8 mouse cellular contexts compared by ENCODE assay signal in genomic region chr2:39003106-39003505, GRCm38 (mm10). TPM values are rescaled to one million over a fixed set of nuclear protein-coding genes. Genes with fewer than 3 reads are reported as not detected.
A peak's percentile ranks its signal among the peaks of the same experiment; 100 is the strongest.
DNase-seq lines count a peak whose midpoint lies in the region; ATAC-seq and TF ChIP-seq lines count a peak whose summit lies in the region.
"Had no signal": no experiment of that assay in that cellular context is flagged by ENCODE, and none has a peak within 500 bp of the region (broad histone marks: within the 10 kb centered on the region; RNA-seq: fewer than 3 reads in every experiment).

No protein-coding gene starts in this region.

- H3K4me3 ChIP-seq in neural tube, embryonic 11.5 days (ENCODE audit: low read depth, low read length), result peak overlapping the region; percentile 77; the same call in 1 of the 2 replicates
- peak overlapping the region; percentile 74 for H3K4me3 ChIP-seq in forebrain, embryonic 13.5 days
- H3K4me3 ChIP-seq in liver, embryonic 12.5 days, result peak overlapping the region; percentile 86
- no peak overlapping the region for H3K4me3 ChIP-seq in stomach, postnatal 0 days (ENCODE audit: low read depth, low read length)

- H3K27ac ChIP-seq in neural tube, embryonic 11.5 days (ENCODE audit: low read depth, low read length), result no peak overlapping the region
- H3K27ac ChIP-seq in forebrain, embryonic 13.5 days, result no peak overlapping the region
- peak overlapping the region; percentile 87 for H3K27ac ChIP-seq in liver, embryonic 12.5 days
- H3K27ac ChIP-seq in stomach, postnatal 0 days (replicated peaks), result no peak overlapping the region

- peaks cover 16% of the 10 kb centered on the region for H3K4me1 ChIP-seq in neural tube, embryonic 11.5 days (ENCODE audit: control insufficient read depth, insufficient read depth, low read length)
- H3K4me1 ChIP-seq in forebrain, embryonic 13.5 days, result peaks cover 40% of the 10 kb centered on the region
- peaks cover 67% of the 10 kb centered on the region for H3K4me1 ChIP-seq in liver, embryonic 12.5 days
- peaks cover 2% of the 10 kb centered on the region for H3K4me1 ChIP-seq in stomach, postnatal 0 days (replicated peaks; ENCODE audit: control insufficient read depth, insufficient read depth)

- TF ChIP-seq CTCF in stomach, postnatal 0 days (IDR thresholded peaks at IDR 0.05; ENCODE audit: low read depth), result no peak

- 62% methylated on average over 8 of the region's 8 CpGs for WGBS in neural tube, embryonic 11.5 days
- WGBS in forebrain, embryonic 13.5 days, result 49% methylated on average over 8 of the region's 8 CpGs
- 20% methylated on average over 8 of the region's 8 CpGs for WGBS in liver, embryonic 12.5 days (ENCODE audit: insufficient replicate concordance)
- 41% methylated on average over 8 of the region's 8 CpGs for WGBS in stomach, postnatal 0 days

- H3K36me3 ChIP-seq in neural tube, embryonic 11.5 days (ENCODE audit: control insufficient read depth, insufficient read depth, low read length), result peaks cover 23% of the 10 kb centered on the region
- H3K36me3 ChIP-seq in forebrain, embryonic 13.5 days (ENCODE audit: poor library complexity, severe bottlenecking), result peaks cover 48% of the 10 kb centered on the region
- H3K36me3 ChIP-seq in liver, embryonic 12.5 days, result peaks cover 49% of the 10 kb centered on the region
- H3K36me3 ChIP-seq in stomach, postnatal 0 days (ENCODE audit: control insufficient read depth, insufficient read depth, low read length), result peaks cover 7% of the 10 kb centered on the region; the same call in 1 of the 2 replicates

- DNase-seq in neural tube, embryonic 11.5 days (ENCODE audit: low spot score), result no peak
- DNase-seq in neural tube, embryonic 10.5 days (ENCODE audit: extremely low spot score, low spot score), result no peak
- no peak for DNase-seq in stomach, postnatal 0 days (ENCODE audit: low spot score)
- no peak for DNase-seq in left cerebral cortex, postnatal 36 days (ENCODE audit: low spot score in 2 of 2)
- DNase-seq in right cerebral cortex, postnatal 4 days, result no peak
- DNase-seq: adrenal gland, postnatal 36 days had no signal

- H3K4me2 ChIP-seq in neural tube, embryonic 11.5 days (ENCODE audit: low read depth), result peak overlapping the region; percentile 94
- H3K4me2 ChIP-seq in forebrain, embryonic 13.5 days, result peak overlapping the region; percentile 95
- peak overlapping the region; percentile 96 for H3K4me2 ChIP-seq in liver, embryonic 12.5 days
- H3K4me2 ChIP-seq in stomach, postnatal 0 days (replicated peaks; ENCODE audit: low read depth), result peak overlapping the region; percentile 25

- no peak for TF ChIP-seq EP300 in stomach, postnatal 0 days (optimal IDR thresholded peaks at IDR 0.05)

- no peak for ATAC-seq in neural tube, embryonic 11.5 days (ENCODE audit: insufficient read depth, low FRiP score, low TSS enrichment)
- ATAC-seq in forebrain, embryonic 13.5 days, result no peak
- ATAC-seq in liver, embryonic 12.5 days, result no peak
- no peak for ATAC-seq in stomach, postnatal 0 days (ENCODE audit: low FRiP score, low TSS enrichment)

- H3K9me3 ChIP-seq in neural tube, embryonic 11.5 days (ENCODE audit: control insufficient read depth, low read length), result no peaks in the 10 kb centered on the region
- no peaks in the 10 kb centered on the region for H3K9me3 ChIP-seq in forebrain, embryonic 13.5 days (replicated peaks)
- H3K9me3 ChIP-seq in liver, embryonic 12.5 days (replicated peaks), result no peaks in the 10 kb centered on the region
- H3K9me3 ChIP-seq in stomach, postnatal 0 days (ENCODE audit: control insufficient read depth, low read length), result no peaks in the 10 kb centered on the region

- H3K9ac ChIP-seq in neural tube, embryonic 11.5 days (ENCODE audit: low read length), result no peak overlapping the region
- H3K9ac ChIP-seq in forebrain, embryonic 13.5 days, result peak overlapping the region; percentile 93; the same call in 1 of the 2 replicates
- peak overlapping the region; percentile 91 for H3K9ac ChIP-seq in liver, embryonic 12.5 days
- H3K9ac ChIP-seq in stomach, postnatal 0 days (ENCODE audit: low read length), result 0 out of 2 replicates have a peak overlapping the region, but pooled peaks have one; percentile 18

- no peaks in the 10 kb centered on the region for H3K27me3 ChIP-seq in neural tube, embryonic 11.5 days (ENCODE audit: control insufficient read depth, insufficient read depth, low read length)
- no peaks in the 10 kb centered on the region for H3K27me3 ChIP-seq in forebrain, embryonic 13.5 days
- no peaks in the 10 kb centered on the region for H3K27me3 ChIP-seq in liver, embryonic 12.5 days (replicated peaks)
- H3K27me3 ChIP-seq in stomach, postnatal 0 days (ENCODE audit: control insufficient read depth, insufficient read depth, low read length), result no peaks in the 10 kb centered on the region

- intact Hi-C loops in left cerebral cortex, postnatal 36 days (cut with DNase I), result loop anchor here (10.0 kb wide), 1 partner anchor 358 kb away; the partner anchor contains the start of gene Psmb7

RNA-seq across cellular contexts. Expression of gene Arpc5l, which starts 2.0 kb away (rescaled TPM):
- polyA plus RNA-seq in neural tube, embryonic 11.5 days (2014; fragmentation: Nextera tagmentation; extraction: Ambion mirVana), result 131 and 133 TPM in 2 replicates
- 138 and 148 TPM in 2 replicates for polyA plus RNA-seq in forebrain, embryonic 13.5 days (2015; fragmentation: Nextera tagmentation; extraction: Ambion mirVana)
- 83.0 and 84.9 TPM in 2 replicates for polyA plus RNA-seq in liver, embryonic 12.5 days (2016; fragmentation: Nextera tagmentation; extraction: Ambion mirVana)
- 136 and 142 TPM in 2 replicates for polyA plus RNA-seq in stomach, postnatal 0 days (2015; fragmentation: Nextera tagmentation; extraction: Ambion mirVana)
- 100 to 1,000 TPM in 1 of 2 experiments, 10 to 100 TPM in 1; 98.6 to 106 TPM for total RNA-seq in left cerebral cortex, postnatal 36 days (2021)

RNA-seq across cellular contexts. Expression of gene Rpl35, which starts 2.3 kb away (rescaled TPM):
- polyA plus RNA-seq in neural tube, embryonic 11.5 days (2014; fragmentation: Nextera tagmentation; extraction: Ambion mirVana), result 909 and 937 TPM in 2 replicates
- polyA plus RNA-seq in forebrain, embryonic 13.5 days (2015; fragmentation: Nextera tagmentation; extraction: Ambion mirVana), result 803 and 1,001 TPM in 2 replicates
- polyA plus RNA-seq in liver, embryonic 12.5 days (2016; fragmentation: Nextera tagmentation; extraction: Ambion mirVana), result 995 and 1,050 TPM in 2 replicates
- 956 and 1,016 TPM in 2 replicates for polyA plus RNA-seq in stomach, postnatal 0 days (2015; fragmentation: Nextera tagmentation; extraction: Ambion mirVana)
- 100 to 1,000 TPM; 224 to 255 TPM for total RNA-seq in left cerebral cortex, postnatal 36 days (2021)

RNA-seq across cellular contexts. Expression of gene Wdr38, which starts 5.8 kb away (rescaled TPM):
- 1.1 and 1.4 TPM in 2 replicates for polyA plus RNA-seq in neural tube, embryonic 11.5 days (2014; fragmentation: Nextera tagmentation; extraction: Ambion mirVana)
- polyA plus RNA-seq in forebrain, embryonic 13.5 days (2015; fragmentation: Nextera tagmentation; extraction: Ambion mirVana), result 1.6 and 2.1 TPM in 2 replicates
- polyA plus RNA-seq in liver, embryonic 12.5 days (2016; fragmentation: Nextera tagmentation; extraction: Ambion mirVana), result 0.89 and 1.3 TPM in 2 replicates
- 0.81 and 1.1 TPM in 2 replicates for polyA plus RNA-seq in stomach, postnatal 0 days (2015; fragmentation: Nextera tagmentation; extraction: Ambion mirVana)
- total RNA-seq in left cerebral cortex, postnatal 36 days (2021), result under 1 TPM; 0.57 to 0.67 TPM

Comparison
In these comparisons a context has a peak if more than half of its experiments do, and no peak if none do; other contexts are left out.
1. H3K4me2 ChIP-seq: peak in every context shown above with its lines; median percentile 96 in liver, embryonic 12.5 days; 95 in forebrain, embryonic 13.5 days; 94 in neural tube, embryonic 11.5 days; 25 in stomach, postnatal 0 days.